Mouse (Mus musculus): ENCODE data around the gene Milr1.
"Not testable (repeated sequence)": the region's sequence is repeated elsewhere in the genome, so short reads cannot be mapped to it uniquely, and the experiment has no call there.

Gene Milr1

GRCm38 (mm10) chr11:106776960-106777359 lies 25.9 kb downstream of the Milr1 start:
- no peak for DNase-seq (ENCODE audit: low read depth)

GRCm38 (mm10) chr11:106777395-106777794 lies 26.4 kb downstream of the Milr1 start:
- DNase-seq (ENCODE audit: low read depth): no peak

- DNase-seq (ENCODE audit: low read depth): no peak
Observed at GRCm38 (mm10) chr11:106778132-106778531, 27.1 kb downstream of the Milr1 start.

GRCm38 (mm10) chr11:106778589-106779387 lies 27.8 kb downstream of the Milr1 start:
- no peak for DNase-seq (ENCODE audit: low read depth)

GRCm38 (mm10) chr11:106779388-106780088 lies 28.5 kb downstream of the Milr1 start, which contains the start of gene Polg2:
TSS of gene Polg2 (minus strand) at chr11:106779537.
- DNase-seq (ENCODE audit: low read depth): peak; percentile 86

- DNase-seq (ENCODE audit: low read depth): no peak
Observed at GRCm38 (mm10) chr11:106780089-106780425, 29.0 kb downstream of the Milr1 start.

GRCm38 (mm10) chr11:106780590-106781220 lies 29.7 kb downstream of the Milr1 start:
- DNase-seq (ENCODE audit: low read depth): no peak

- not testable (repeated sequence) for DNase-seq (ENCODE audit: low read depth)
Observed at GRCm38 (mm10) chr11:106782271-106782670, 31.2 kb downstream of the Milr1 start.

GRCm38 (mm10) chr11:106782841-106783764 lies 32.1 kb downstream of the Milr1 start:
- DNase-seq (ENCODE audit: low read depth): no peak

GRCm38 (mm10) chr11:106784476-106784875 lies 33.5 kb downstream of the Milr1 start:
- DNase-seq (ENCODE audit: low read depth): no peak

GRCm38 (mm10) chr11:106785043-106785442 lies 34.0 kb downstream of the Milr1 start:
- DNase-seq (ENCODE audit: low read depth): no peak

- DNase-seq (ENCODE audit: low read depth): peak; percentile 70
Observed at GRCm38 (mm10) chr11:106787131-106788025, 36.4 kb downstream of the Milr1 start.

GRCm38 (mm10) chr11:106788026-106788774 lies 37.2 kb downstream of the Milr1 start:
- peak; percentile 95 for DNase-seq (ENCODE audit: low read depth)

GRCm38 (mm10) chr11:106788775-106789459 lies 37.9 kb downstream of the Milr1 start, which contains the start of the genes Ddx5 and Cep95:
TSS of gene Ddx5 (minus strand) at chr11:106789185.
TSS of gene Cep95 (plus strand) at chr11:106789252.
- peak; percentile 94 for DNase-seq (ENCODE audit: low read depth)

- DNase-seq (ENCODE audit: low read depth): no peak
Observed at GRCm38 (mm10) chr11:106789649-106790048, 38.6 kb downstream of the Milr1 start.

GRCm38 (mm10) chr11:106793846-106794245 lies 42.8 kb downstream of the Milr1 start:
- DNase-seq (ENCODE audit: low read depth): no peak

GRCm38 (mm10) chr11:106795679-106796078 lies 44.7 kb downstream of the Milr1 start:
- DNase-seq (ENCODE audit: low read depth): no peak

- DNase-seq (ENCODE audit: low read depth): no peak
Observed at GRCm38 (mm10) chr11:106802069-106802627, 51.1 kb downstream of the Milr1 start.

GRCm38 (mm10) chr11:106807442-106807841 lies 56.4 kb downstream of the Milr1 start:
- not testable (repeated sequence) for DNase-seq (ENCODE audit: low read depth)
